Mouse (Mus musculus): ENCODE data around the gene Ltb4r2.

The Ltb4r2 gene

GRCm38 (mm10) chr14:55737086-55737687 is 24.0 kb upstream of the Ltb4r2 start:
- no peak for DNase-seq (ENCODE audit: low spot score)

GRCm38 (mm10) chr14:55743711-55744110 is 17.5 kb upstream of the Ltb4r2 start:
- peak; percentile 89 for DNase-seq (ENCODE audit: low spot score)

GRCm38 (mm10) chr14:55745180-55745860 is 15.9 kb upstream of the Ltb4r2 start, which contains the start of the genes Dhrs1 and Nop9:
Gene Dhrs1 (minus strand): TSS chr14:55745690.
Gene Nop9 (plus strand): TSS chr14:55745693.
- peak; percentile 83 for DNase-seq (ENCODE audit: low spot score)

- DNase-seq (ENCODE audit: low spot score), result no peak
These were observed 15.4 kb upstream of the Ltb4r2 start for GRCm38 (mm10) chr14:55745861-55746237.

- no peak for DNase-seq (ENCODE audit: low spot score)
These were observed 14.0 kb upstream of the Ltb4r2 start for GRCm38 (mm10) chr14:55747051-55747847.

GRCm38 (mm10) chr14:55757566-55757965 is 3.7 kb upstream of the Ltb4r2 start:
- DNase-seq (ENCODE audit: low spot score), result no peak

- DNase-seq (ENCODE audit: low spot score), result peak; percentile 45
These were observed 2.9 kb upstream of the Ltb4r2 start, which contains the start of gene Cideb for GRCm38 (mm10) chr14:55758363-55758784. Gene Cideb (minus strand): TSS chr14:55758458.

- DNase-seq (ENCODE audit: low spot score), result peak; percentile 89
These were observed 1.1 kb upstream of the Ltb4r2 start for GRCm38 (mm10) chr14:55760156-55760555.

- no peak for DNase-seq (ENCODE audit: low spot score)
These were observed 983 bp downstream of the Ltb4r2 start for GRCm38 (mm10) chr14:55762001-55762821.

GRCm38 (mm10) chr14:55763166-55763565 is 1.9 kb downstream of the Ltb4r2 start:
- no peak for DNase-seq (ENCODE audit: low spot score)

- no peak for DNase-seq (ENCODE audit: low spot score)
These were observed 4.5 kb downstream of the Ltb4r2 start, which contains the start of gene Ltb4r1 for GRCm38 (mm10) chr14:55765696-55766095. Gene Ltb4r1 (plus strand): TSS chr14:55765962.

- no peak for DNase-seq (ENCODE audit: low spot score)
These were observed 6.5 kb downstream of the Ltb4r2 start for GRCm38 (mm10) chr14:55767519-55768414.

- no peak for DNase-seq (ENCODE audit: low spot score)
These were observed 7.3 kb downstream of the Ltb4r2 start for GRCm38 (mm10) chr14:55768555-55768954.

GRCm38 (mm10) chr14:55769087-55769703 is 8.0 kb downstream of the Ltb4r2 start:
- DNase-seq (ENCODE audit: low spot score), result no peak

- no peak for DNase-seq (ENCODE audit: low spot score)
These were observed 15.5 kb downstream of the Ltb4r2 start for GRCm38 (mm10) chr14:55776711-55777110.

- DNase-seq (ENCODE audit: low spot score), result no peak
These were observed 15.9 kb downstream of the Ltb4r2 start for GRCm38 (mm10) chr14:55777176-55777575.

- no peak for DNase-seq (ENCODE audit: low spot score)
These were observed 16.6 kb downstream of the Ltb4r2 start for GRCm38 (mm10) chr14:55777806-55778205.

- peak; percentile 2 for DNase-seq (ENCODE audit: low spot score)
These were observed 17.5 kb downstream of the Ltb4r2 start for GRCm38 (mm10) chr14:55778686-55779085.

GRCm38 (mm10) chr14:55779656-55780055 is 18.4 kb downstream of the Ltb4r2 start:
- peak; percentile 3 for DNase-seq (ENCODE audit: low spot score)

- DNase-seq (ENCODE audit: low spot score), result peak; percentile 3
These were observed 19.5 kb downstream of the Ltb4r2 start for GRCm38 (mm10) chr14:55780736-55781135.
